Mouse (Mus musculus) lung, embryonic 15.5 days (tissue): Measurements from ENCODE around the gene Ehmt1. TPM values are rescaled to one million over a fixed set of nuclear protein-coding genes. Genes with fewer than 3 reads are reported as not detected.

ENCODE experiments used
- ATAC-seq: fragments of 200-750 bp; cut with Nextera tagmentation; 2 replicates; pipeline ENCODE4 v1.8.0; 2017; ENCODE audit warnings: moderate number of reproducible peaks, borderline replicate concordance; ENCODE audit not compliant: low FRiP score, low TSS enrichment; ENCODE audit errors: extremely low read depth
- H3K27ac ChIP-seq: fragments of 300-500 bp; sonication (generic); 2 replicates; pipeline ENCODE4 v1.5.1; 2015; ENCODE audit warnings: moderate library complexity, mild to moderate bottlenecking, inconsistent platforms
- H3K27me3 ChIP-seq: fragments of 300-500 bp; sonication (generic); 2 replicates; pipeline ENCODE4 v1.6.1; 2015; ENCODE audit warnings: inconsistent platforms
- H3K36me3 ChIP-seq: fragments of 300-500 bp; sonication (generic); 2 replicates; pipeline ENCODE4 v1.6.1; 2015; ENCODE audit warnings: inconsistent platforms
- H3K4me1 ChIP-seq: fragments of 300-500 bp; sonication (generic); 2 replicates; pipeline ENCODE4 v1.6.1; 2015; ENCODE audit warnings: inconsistent platforms
- H3K4me2 ChIP-seq: fragments of 300-500 bp; sonication (generic); 2 replicates; pipeline ENCODE4 v1.6.1; 2015; ENCODE audit warnings: inconsistent platforms, mild to moderate bottlenecking, moderate library complexity
- H3K4me3 ChIP-seq: fragments of 300-500 bp; sonication (generic); 2 replicates; pipeline ENCODE4 v1.5.1; 2015; ENCODE audit warnings: mild to moderate bottlenecking, inconsistent platforms
- H3K9ac ChIP-seq: fragments of 300-500 bp; sonication (generic); 2 replicates; pipeline ENCODE4 v1.6.1; 2015; ENCODE audit warnings: inconsistent platforms
- H3K9me3 ChIP-seq: fragments of 300-500 bp; sonication (generic); 2 replicates; pipeline ENCODE4 v1.6.1; 2016; ENCODE audit warnings: inconsistent platforms
- WGBS: fragments of 180-500 bp; shearing (Covaris S2); methylation state at CpG from one replicate; pipeline ENCODE4 v1.1.7; 2015; 5-methylcytosine and 5-hydroxymethylcytosine counted together
- polyA plus RNA-seq: library from polyadenylated mRNA; unstranded; fragments of >200 nt; fragmentation: Nextera tagmentation; extraction: Ambion mirVana; gene quantifications from 2 replicates; pipeline ENCODE4 v1.2.1, GENCODE M21; 2015

The Ehmt1 gene
- polyA plus RNA-seq, 1 experiment from 2014 or later, result 89.4 TPM

GRCm38 (mm10) chr2:24863010-24863409 is 56.4 kb downstream of the Ehmt1 start:
- H3K4me2 ChIP-seq, result no peak overlapping the region
- H3K27ac ChIP-seq, result no peak overlapping the region
- WGBS, result 83% methylated on average over 8 of the region's 8 CpGs
- no peaks in the 10 kb centered on the region for H3K4me1 ChIP-seq
- peaks cover 50% of the 10 kb centered on the region for H3K36me3 ChIP-seq
- no peaks in the 10 kb centered on the region for H3K9me3 ChIP-seq
- no peaks in the 10 kb centered on the region for H3K27me3 ChIP-seq
- H3K9ac ChIP-seq, result no peak overlapping the region
- no peak overlapping the region for H3K4me3 ChIP-seq
- no peak for ATAC-seq

GRCm38 (mm10) chr2:24852408-24852807 is 67.0 kb downstream of the Ehmt1 start:
- Histone ChIP-seq H3K4me1 (no peaks in the 10 kb centered on the region), H3K9ac (no peak overlapping the region), H3K36me3 (peaks cover 64% of the 10 kb centered on the region), H3K27ac (no peak overlapping the region), H3K27me3 (no peaks in the 10 kb centered on the region), H3K4me3 (no peak overlapping the region), H3K9me3 (no peaks in the 10 kb centered on the region), H3K4me2 (no peak overlapping the region)
- WGBS, result 71% methylated on average over 5 of the region's 5 CpGs
- no peak for ATAC-seq

DNA sequence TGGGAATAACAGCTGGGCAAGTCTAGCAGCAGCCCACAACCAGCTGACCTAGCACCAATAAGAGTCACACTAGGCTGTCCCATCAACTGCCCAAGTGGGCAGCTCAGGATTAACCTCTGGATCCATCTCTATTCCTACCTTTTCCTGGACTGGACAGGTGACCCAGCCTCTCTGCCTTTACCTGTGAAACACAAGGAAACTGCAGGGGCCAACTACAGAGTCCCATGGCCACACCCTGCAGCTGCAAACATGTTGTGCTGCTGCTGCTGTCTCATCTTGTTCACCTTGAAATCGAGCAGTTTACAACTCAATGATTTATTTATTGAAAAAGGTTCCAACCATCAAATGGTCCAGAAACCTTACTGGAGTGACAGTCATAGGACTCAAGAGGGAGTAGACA is 72.9 kb downstream of the Ehmt1 start:
- Histone ChIP-seq H3K9me3 (no peaks in the 10 kb centered on the region), H3K4me3 (no peak overlapping the region), H3K4me1 (no peaks in the 10 kb centered on the region), H3K27me3 (no peaks in the 10 kb centered on the region), H3K4me2 (no peak overlapping the region), H3K36me3 (peaks cover 37% of the 10 kb centered on the region), H3K27ac (no peak overlapping the region), H3K9ac (no peak overlapping the region)
- WGBS, result 82% methylated on average over 1 of the region's 1 CpGs
- ATAC-seq, result no peak

- Histone ChIP-seq H3K9me3 (no peaks in the 10 kb centered on the region), H3K9ac (no peak overlapping the region), H3K27ac (no peak overlapping the region), H3K4me1 (no peaks in the 10 kb centered on the region), H3K4me2 (no peak overlapping the region), H3K27me3 (no peaks in the 10 kb centered on the region), H3K36me3 (peaks cover 39% of the 10 kb centered on the region), H3K4me3 (no peak overlapping the region)
- WGBS, result 63% methylated on average over 1 of the region's 1 CpGs
- no peak for ATAC-seq
Measured at GRCm38 (mm10) chr2:24845256-24845655, 74.2 kb downstream of the Ehmt1 start.

- WGBS, result 68% methylated on average over 3 of the region's 3 CpGs
- H3K4me2 ChIP-seq, result no peak overlapping the region
- H3K4me1 ChIP-seq, result no peaks in the 10 kb centered on the region
Measured at GRCm38 (mm10) chr2:24830614-24831013, 88.8 kb downstream of the Ehmt1 start.

GRCm38 (mm10) chr2:24809746-24810145 is 109.7 kb downstream of the Ehmt1 start:
- H3K4me2 ChIP-seq, result no peak overlapping the region
- H3K4me3 ChIP-seq, result no peak overlapping the region
- no peak for ATAC-seq
- no peak overlapping the region for H3K9ac ChIP-seq
- no peaks in the 10 kb centered on the region for H3K27me3 ChIP-seq
- no peaks in the 10 kb centered on the region for H3K9me3 ChIP-seq
- H3K4me1 ChIP-seq, result no peaks in the 10 kb centered on the region
- H3K36me3 ChIP-seq, result peaks cover 70% of the 10 kb centered on the region
- H3K27ac ChIP-seq, result no peak overlapping the region
- 60% methylated on average over 3 of the region's 3 CpGs for WGBS

More at GRCm38 (mm10) chr2:24830614-24831013, 88.8 kb downstream of the Ehmt1 start:
- Histone ChIP-seq H3K27ac (no peak overlapping the region), H3K9ac (no peak overlapping the region), H3K36me3 (peaks cover 46% of the 10 kb centered on the region), H3K4me3 (no peak overlapping the region), H3K9me3 (no peaks in the 10 kb centered on the region), H3K27me3 (no peaks in the 10 kb centered on the region)
- ATAC-seq, result no peak

GRCm38 (mm10) chr2:24807691-24808090 is 111.7 kb downstream of the Ehmt1 start:
- H3K27me3 ChIP-seq, result no peaks in the 10 kb centered on the region
- H3K9ac ChIP-seq, result no peak overlapping the region
- no peaks in the 10 kb centered on the region for H3K4me1 ChIP-seq
- H3K4me3 ChIP-seq, result no peak overlapping the region
- ATAC-seq, result no peak
- H3K4me2 ChIP-seq, result no peak overlapping the region
- H3K27ac ChIP-seq, result no peak overlapping the region
- peaks cover 74% of the 10 kb centered on the region for H3K36me3 ChIP-seq
- 94% methylated on average over 10 of the region's 10 CpGs for WGBS
- no peaks in the 10 kb centered on the region for H3K9me3 ChIP-seq

- WGBS, result 87% methylated on average over 3 of the region's 3 CpGs
- Histone ChIP-seq H3K4me1 (no peaks in the 10 kb centered on the region), H3K4me3 (no peak overlapping the region), H3K9ac (no peak overlapping the region), H3K9me3 (no peaks in the 10 kb centered on the region), H3K27me3 (no peaks in the 10 kb centered on the region), H3K27ac (no peak overlapping the region), H3K4me2 (no peak overlapping the region), H3K36me3 (peaks cover 72% of the 10 kb centered on the region)
- no peak for ATAC-seq
Measured at GRCm38 (mm10) chr2:24807036-24807435, 112.4 kb downstream of the Ehmt1 start.

GRCm38 (mm10) chr2:24806143-24806542 is 113.3 kb downstream of the Ehmt1 start:
- Histone ChIP-seq H3K9me3 (no peaks in the 10 kb centered on the region), H3K27me3 (no peaks in the 10 kb centered on the region), H3K27ac (no peak overlapping the region), H3K36me3 (peaks cover 77% of the 10 kb centered on the region), H3K4me3 (no peak overlapping the region), H3K9ac (no peak overlapping the region), H3K4me2 (no peak overlapping the region), H3K4me1 (no peaks in the 10 kb centered on the region)
- no peak for ATAC-seq
- WGBS, result 89% methylated on average over 6 of the region's 6 CpGs

- H3K9ac ChIP-seq, result no peak overlapping the region
- H3K4me1 ChIP-seq, result no peaks in the 10 kb centered on the region
- WGBS, result 92% methylated on average over 4 of the region's 4 CpGs
- H3K36me3 ChIP-seq, result peaks cover 78% of the 10 kb centered on the region
- no peak for ATAC-seq
- H3K4me3 ChIP-seq, result no peak overlapping the region
- H3K27ac ChIP-seq, result no peak overlapping the region
- no peak overlapping the region for H3K4me2 ChIP-seq
- H3K27me3 ChIP-seq, result no peaks in the 10 kb centered on the region
- H3K9me3 ChIP-seq, result no peaks in the 10 kb centered on the region
Measured at GRCm38 (mm10) chr2:24805621-24806020, 113.8 kb downstream of the Ehmt1 start.

- Histone ChIP-seq H3K27ac (no peak overlapping the region), H3K4me2 (no peak overlapping the region), H3K27me3 (no peaks in the 10 kb centered on the region), H3K9ac (no peak overlapping the region), H3K9me3 (no peaks in the 10 kb centered on the region), H3K4me1 (no peaks in the 10 kb centered on the region), H3K36me3 (peaks cover 81% of the 10 kb centered on the region), H3K4me3 (no peak overlapping the region)
- WGBS, result 86% methylated on average over 5 of the region's 5 CpGs
- ATAC-seq, result no peak
Measured at GRCm38 (mm10) chr2:24796833-24797457, 122.5 kb downstream of the Ehmt1 start.

DNA sequence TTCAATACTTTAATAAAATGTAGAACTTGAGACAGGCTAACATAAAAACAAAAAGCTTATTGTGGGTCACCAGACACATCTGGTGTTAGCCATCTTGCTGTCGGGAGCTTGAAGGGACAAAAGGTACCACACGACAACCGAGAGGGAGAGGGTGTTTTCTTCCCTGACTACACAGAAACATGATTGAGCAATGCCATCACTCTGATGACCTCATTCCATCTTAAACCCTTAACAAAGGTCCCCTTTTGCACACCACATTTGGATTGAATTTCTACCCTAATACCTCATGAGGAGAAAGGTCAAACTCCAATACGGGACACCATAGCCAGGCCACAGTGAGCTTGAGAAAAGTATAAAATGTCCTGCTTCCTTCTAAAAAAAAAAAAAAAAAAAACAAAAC is 132.2 kb downstream of the Ehmt1 start:
- no peak overlapping the region for H3K4me2 ChIP-seq
- no peak overlapping the region for H3K27ac ChIP-seq
- no peak overlapping the region for H3K4me3 ChIP-seq
- peaks cover 21% of the 10 kb centered on the region for H3K36me3 ChIP-seq
- H3K9ac ChIP-seq, result no peak overlapping the region
- 77% methylated on average over 4 of the region's 4 CpGs for WGBS
- no peak for ATAC-seq
- H3K4me1 ChIP-seq, result no peaks in the 10 kb centered on the region
- no peaks in the 10 kb centered on the region for H3K27me3 ChIP-seq
- H3K9me3 ChIP-seq, result no peaks in the 10 kb centered on the region

- H3K4me1 ChIP-seq, result no peaks in the 10 kb centered on the region
- H3K4me2 ChIP-seq, result no peak overlapping the region
- no peak overlapping the region for H3K27ac ChIP-seq
- 48% methylated on average over 4 of the region's 4 CpGs for WGBS
- H3K27me3 ChIP-seq, result no peaks in the 10 kb centered on the region
- no peaks in the 10 kb centered on the region for H3K36me3 ChIP-seq
- H3K9ac ChIP-seq, result no peak overlapping the region
- no peak overlapping the region for H3K4me3 ChIP-seq
- no peak for ATAC-seq
- H3K9me3 ChIP-seq, result no peaks in the 10 kb centered on the region
Measured at GRCm38 (mm10) chr2:24781253-24781652, 138.2 kb downstream of the Ehmt1 start.
